Mouse (Mus musculus) cerebellum, adult 2 months (tissue): ENCODE results near the gene Rab3il1.

Experiments used
- CTCF ChIP-seq: fragments of 200-500 bp; IDR thresholded peaks from 2 replicates; pipeline ENCODE4 v1.5.1; 2011; ENCODE audit warnings: low read depth, mild to moderate bottlenecking, control low read depth, low read length, moderate library complexity, borderline replicate concordance; ENCODE audit not compliant: insufficient read depth
- POLR2A ChIP-seq: fragments of 200-500 bp; IDR thresholded peaks from 2 replicates; pipeline ENCODE4 v1.6.1; 2011; ENCODE audit warnings: low read length, control low read depth, borderline replicate concordance; ENCODE audit not compliant: insufficient read depth

DNA sequence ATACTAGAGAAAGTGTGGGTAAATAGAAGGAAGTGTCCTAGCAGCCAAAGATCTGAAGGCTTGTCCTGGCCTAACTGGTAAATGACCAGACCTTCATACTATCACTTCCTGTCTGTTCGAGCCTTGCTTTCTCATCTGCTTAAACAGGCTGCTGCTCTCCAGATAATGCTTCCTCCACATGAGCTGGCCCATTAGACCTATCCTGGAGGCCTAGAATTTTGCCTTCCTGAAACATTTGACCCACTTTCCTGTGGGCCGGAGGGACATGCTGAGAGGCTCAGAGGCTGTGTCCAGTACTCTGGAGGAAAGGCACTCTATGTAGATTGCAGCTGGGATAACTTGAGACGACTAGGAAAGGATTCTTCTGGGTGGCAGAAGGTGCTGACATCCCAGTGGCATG is 80.6 kb downstream of the Rab3il1 start:
- TF ChIP-seq POLR2A (no peak), CTCF (no peak)
